Mouse (Mus musculus) lung, adult 2 months (tissue): ENCODE measurements at regions not wholly inside any gene's neighbourhood (a gene's known extent, or its start where the extent isn't known, plus 50 kb on each side); places are given as distances from the start of the nearest gene placed in this dataset.

ENCODE experiments used
- CTCF ChIP-seq: fragments of 200-500 bp; IDR thresholded peaks from 2 replicates; pipeline ENCODE4 v1.5.1; 2011; ENCODE audit warnings: mild to moderate bottlenecking, low read length, control low read depth; ENCODE audit not compliant: insufficient read depth
- POLR2A ChIP-seq: fragments of 200-500 bp; IDR thresholded peaks from 2 replicates; pipeline ENCODE4 v1.6.1; 2011; ENCODE audit warnings: low read depth, mild to moderate bottlenecking, control low read depth, low read length, borderline replicate concordance; ENCODE audit errors: extremely low read depth

DNA sequence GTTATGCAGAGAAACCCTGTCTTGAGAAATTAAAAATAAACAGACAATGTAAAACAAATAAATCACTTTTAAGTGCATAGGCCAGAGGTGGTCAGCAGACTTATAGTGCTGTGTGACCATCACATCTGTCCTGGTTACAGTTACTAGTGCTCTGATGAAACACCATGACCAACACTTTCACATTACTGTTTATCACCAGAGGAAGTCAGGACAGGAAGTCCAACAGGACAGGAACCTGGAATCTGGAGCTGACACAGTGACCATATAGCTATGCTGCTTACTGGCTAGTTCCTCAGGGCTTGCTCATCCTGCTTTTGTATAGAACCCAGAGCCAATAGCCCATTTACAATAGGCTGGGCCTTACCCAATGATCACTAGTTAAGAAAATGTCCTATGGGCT lies 51.0 kb upstream of the Klf13 start:
- TF ChIP-seq CTCF (no peak), POLR2A (no peak)
